Mouse (Mus musculus): ENCODE data around the gene Dync1li2.

The Dync1li2 gene

GRCm38 (mm10) chr8:104379301-104379836 is 63.5 kb downstream of the Dync1li2 start:
- no peak for DNase-seq

DNA sequence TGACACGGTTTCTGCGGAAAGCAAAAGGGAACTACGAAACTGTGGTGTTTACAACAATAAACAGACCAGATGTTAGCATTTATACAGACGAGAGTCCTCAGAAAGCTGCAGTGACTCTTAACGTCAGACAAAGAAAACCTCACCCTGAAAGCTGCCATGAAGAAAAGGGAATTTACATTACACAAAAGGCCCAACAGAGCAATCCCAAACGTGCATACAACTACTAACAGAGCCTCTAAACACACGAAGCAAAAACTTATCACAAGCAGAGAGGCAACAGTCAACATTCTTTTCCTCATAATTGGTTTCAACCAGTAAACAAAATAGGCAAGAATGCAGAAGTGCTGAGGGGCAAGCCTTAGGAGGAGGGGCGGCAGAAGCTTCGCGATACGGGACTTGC is 66.2 kb downstream of the Dync1li2 start:
- DNase-seq = no peak

DNA sequence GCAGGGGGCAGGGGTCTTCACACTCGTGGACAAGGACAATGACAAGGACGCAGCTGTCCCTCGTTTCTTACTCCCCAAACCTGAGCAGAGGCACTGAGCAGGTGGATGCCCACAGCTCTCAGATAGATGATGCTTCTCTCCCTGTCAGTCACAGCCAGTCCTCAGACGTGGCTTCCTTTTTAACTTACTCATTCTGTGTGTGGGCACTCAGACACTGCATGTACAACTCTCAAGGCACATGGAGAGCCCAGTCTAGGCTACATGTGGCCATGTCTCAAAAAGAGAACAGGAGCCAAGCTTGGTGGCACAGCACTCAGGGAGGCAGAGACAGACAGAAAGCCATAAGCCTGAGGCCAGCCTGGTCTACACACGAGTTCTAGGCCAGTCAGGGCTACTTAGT is 66.9 kb downstream of the Dync1li2 start:
- DNase-seq = no peak

- no peak for DNase-seq
These were observed 67.7 kb downstream of the Dync1li2 start for GRCm38 (mm10) chr8:104374864-104375846.

- DNase-seq = no peak
These were observed 68.6 kb downstream of the Dync1li2 start for GRCm38 (mm10) chr8:104374269-104374668.

DNA sequence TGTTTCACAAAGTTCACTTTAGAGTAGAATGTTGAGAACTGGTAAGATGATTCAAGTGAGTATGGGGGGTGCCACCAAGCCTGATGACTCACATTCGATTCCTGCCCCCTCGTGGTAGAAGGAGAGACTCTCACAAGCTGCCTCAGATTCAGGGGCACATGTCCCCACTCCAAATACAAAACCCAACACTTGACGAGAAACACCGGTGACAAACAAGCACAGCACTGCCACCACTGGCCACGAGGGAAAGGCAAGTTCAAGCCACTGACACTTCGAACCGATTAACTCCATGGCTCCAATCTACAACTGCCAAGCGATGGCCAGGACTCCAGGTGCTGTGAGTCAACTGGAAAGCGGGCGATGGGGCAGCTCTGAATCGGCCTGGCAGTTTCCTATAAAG is 69.1 kb downstream of the Dync1li2 start:
- no peak for DNase-seq

DNA sequence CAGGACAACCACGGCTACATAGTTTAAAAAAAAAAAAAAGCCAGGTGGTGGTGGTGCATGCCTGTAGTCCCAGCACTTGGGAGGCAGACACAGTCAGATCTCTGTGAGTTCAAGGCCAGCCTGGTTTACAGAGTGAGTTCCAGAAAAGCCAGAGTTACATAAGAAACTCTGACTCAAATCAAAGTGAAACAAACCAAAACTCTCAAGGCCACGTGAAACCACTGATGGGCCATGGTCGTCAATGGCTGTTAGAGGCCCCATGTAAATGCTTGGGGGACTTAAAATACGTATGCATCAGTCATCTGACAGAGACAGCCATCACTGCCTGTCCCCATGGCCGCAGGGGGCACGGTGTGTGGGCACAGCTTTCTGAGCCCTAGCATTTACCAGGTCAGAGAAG is 71.7 kb downstream of the Dync1li2 start:
- DNase-seq = no peak

DNA sequence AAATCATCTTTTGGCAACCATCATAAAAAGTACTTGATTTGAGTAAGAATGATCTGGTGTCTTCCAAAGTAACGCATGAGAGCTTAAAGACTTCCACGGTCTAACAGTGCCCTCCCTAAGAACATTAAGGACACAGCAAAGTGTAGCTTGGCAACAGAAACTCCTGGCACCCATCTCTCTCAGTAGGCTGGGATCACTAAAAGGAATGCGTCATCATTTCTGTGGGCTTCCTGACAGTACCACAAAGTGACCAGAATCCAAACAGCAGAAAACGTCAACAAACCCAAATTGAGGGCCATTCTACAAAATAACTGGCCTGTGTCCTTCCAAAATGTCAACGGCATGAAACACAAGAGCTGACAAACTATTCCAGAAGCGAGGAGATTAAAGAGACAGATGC is 72.8 kb downstream of the Dync1li2 start:
- DNase-seq = no peak

GRCm38 (mm10) chr8:104369591-104369990 is 73.3 kb downstream of the Dync1li2 start:
- no peak for DNase-seq
